Mouse (Mus musculus): ENCODE measurements around the gene Hpd.

The Hpd gene

GRCm38 (mm10) chr5:123185966-123186365, 3.4 kb upstream of the Hpd start:
- DNase-seq (ENCODE audit: low spot score), result no peak

GRCm38 (mm10) chr5:123181536-123181935, 991 bp downstream of the Hpd start:
- DNase-seq (ENCODE audit: low spot score), result no peak

- DNase-seq (ENCODE audit: low spot score), result no peak
Observed at GRCm38 (mm10) chr5:123180390-123180789, 2.1 kb downstream of the Hpd start.

GRCm38 (mm10) chr5:123178792-123179191, 3.7 kb downstream of the Hpd start:
- DNase-seq (ENCODE audit: low spot score), result no peak

- peak; percentile 78 for DNase-seq (ENCODE audit: low spot score)
Observed at GRCm38 (mm10) chr5:123171646-123172350, 10.7 kb downstream of the Hpd start.

GRCm38 (mm10) chr5:123170365-123170764, 12.2 kb downstream of the Hpd start:
- DNase-seq (ENCODE audit: low spot score), result no peak

- no peak for DNase-seq (ENCODE audit: low spot score)
Observed at GRCm38 (mm10) chr5:123169284-123169683, 13.2 kb downstream of the Hpd start, which contains the start of gene Psmd9. TSS of gene Psmd9 (plus strand) at chr5:123169413.

GRCm38 (mm10) chr5:123167591-123167990, 14.9 kb downstream of the Hpd start:
- no peak for DNase-seq (ENCODE audit: low spot score)

GRCm38 (mm10) chr5:123166437-123166836, 16.1 kb downstream of the Hpd start:
- DNase-seq (ENCODE audit: low spot score), result no peak

- DNase-seq (ENCODE audit: low spot score), result no peak
Observed at GRCm38 (mm10) chr5:123162942-123163341, 19.6 kb downstream of the Hpd start.

GRCm38 (mm10) chr5:123160341-123160740, 22.2 kb downstream of the Hpd start:
- DNase-seq (ENCODE audit: low spot score), result no peak

- DNase-seq (ENCODE audit: low spot score), result no peak
Observed at GRCm38 (mm10) chr5:123159866-123160265, 22.7 kb downstream of the Hpd start.

- no peak for DNase-seq (ENCODE audit: low spot score)
Observed at GRCm38 (mm10) chr5:123159446-123159845, 23.1 kb downstream of the Hpd start.

GRCm38 (mm10) chr5:123157972-123158371, 24.6 kb downstream of the Hpd start:
- DNase-seq (ENCODE audit: low spot score), result no peak

GRCm38 (mm10) chr5:123156763-123157162, 25.8 kb downstream of the Hpd start:
- DNase-seq (ENCODE audit: low spot score), result no peak

GRCm38 (mm10) chr5:123155425-123155824, 27.1 kb downstream of the Hpd start:
- peak; percentile 83 for DNase-seq (ENCODE audit: low spot score)

GRCm38 (mm10) chr5:123152901-123153300, 29.6 kb downstream of the Hpd start:
- no peak for DNase-seq (ENCODE audit: low spot score)

GRCm38 (mm10) chr5:123151707-123152362, 30.7 kb downstream of the Hpd start:
- DNase-seq (ENCODE audit: low spot score), result no peak

- no peak for DNase-seq (ENCODE audit: low spot score)
Observed at GRCm38 (mm10) chr5:123151077-123151476, 31.4 kb downstream of the Hpd start.

- no peak for DNase-seq (ENCODE audit: low spot score)
Observed at GRCm38 (mm10) chr5:123150641-123151040, 31.9 kb downstream of the Hpd start.

- peak; percentile 93 for DNase-seq (ENCODE audit: low spot score)
Observed at GRCm38 (mm10) chr5:123149451-123150400, 32.8 kb downstream of the Hpd start.

- DNase-seq (ENCODE audit: low spot score), result no peak
Observed at GRCm38 (mm10) chr5:123148073-123148722, 34.3 kb downstream of the Hpd start.
